Mouse (Mus musculus) MEL (cell line): ENCODE data around the gene Blzf1. TPM values are rescaled to one million over a fixed set of nuclear protein-coding genes. Genes with fewer than 3 reads are reported as not detected.
A peak's percentile ranks its signal among the peaks of the same experiment; 100 is the strongest.

ENCODE experiments used
- DNase-seq: peaks from one replicate; pipeline ENCODE4 v3.0.0; 2011; ENCODE audit warnings: low read depth, low spot score
- H3K27ac ChIP-seq: 2 replicates; pipeline ENCODE4 v1.5.1; 2012; ENCODE audit warnings: low read depth, mild to moderate bottlenecking, control low read depth, low read length, moderate library complexity; ENCODE audit not compliant: control insufficient read depth
- H3K27me3 ChIP-seq, 2 experiments: fragments of 150-350 bp in 1 of 2; sonication (generic) in 1 of 2; 2 replicates each; pipeline ENCODE4 v1.6.1; 2012; ENCODE audit warnings: low read length in 2 of 2, mild to moderate bottlenecking in 2 of 2, improper control_type of control experiment in 1 of 2, moderate library complexity in 1 of 2; ENCODE audit not compliant: insufficient read depth in 2 of 2, control insufficient read depth in 1 of 2
- H3K36me3 ChIP-seq, 2 experiments: 2 replicates each; pipeline ENCODE4 v1.6.1; 2012 to 2014; ENCODE audit warnings: low read length in 2 of 2, improper control_type of control experiment in 1 of 2, inconsistent platforms in 1 of 2, mild to moderate bottlenecking in 1 of 2; ENCODE audit not compliant: insufficient read depth in 2 of 2, control insufficient read depth in 1 of 2
- H3K4me1 ChIP-seq, 2 experiments: fragments of 150-350 bp in 1 of 2; sonication (generic) in 1 of 2; 2 replicates each; pipeline ENCODE4 v1.6.1; 2012; ENCODE audit warnings: low read length in 2 of 2, improper control_type of control experiment in 1 of 2, mild to moderate bottlenecking in 1 of 2; ENCODE audit not compliant: insufficient read depth in 2 of 2, control insufficient read depth in 1 of 2
- H3K4me3 ChIP-seq, 2 experiments: fragments of 150-350 bp in 1 of 2; sonication (generic) in 1 of 2; 2 replicates each; pipeline ENCODE4 v1.5.1; 2012; ENCODE audit warnings: low read depth in 2 of 2, low read length in 2 of 2, mild to moderate bottlenecking in 2 of 2, moderate library complexity in 2 of 2, control low read depth in 1 of 2, improper control_type of control experiment in 1 of 2; ENCODE audit not compliant: control insufficient read depth in 1 of 2, insufficient read depth in 1 of 2
- H3K79me2 ChIP-seq: 2 replicates; pipeline ENCODE4 v1.6.1; 2012; ENCODE audit warnings: mild to moderate bottlenecking, low read length, moderate library complexity; ENCODE audit not compliant: control insufficient read depth, poor library complexity, insufficient read depth
- H3K9ac ChIP-seq: 2 replicates; pipeline ENCODE4 v1.6.1; 2012; ENCODE audit warnings: low read depth, mild to moderate bottlenecking, control low read depth, low read length, moderate library complexity; ENCODE audit not compliant: control insufficient read depth, poor library complexity, severe bottlenecking
- H3K9me3 ChIP-seq: fragments of 150-350 bp; sonication (generic); replicated peaks from 2 replicates; pipeline ENCODE4 v1.6.1; 2012; ENCODE audit warnings: mild to moderate bottlenecking, low read length, improper control_type of control experiment, moderate library complexity; ENCODE audit not compliant: insufficient read depth
- CHD1 ChIP-seq: IDR thresholded peaks from 2 replicates; pipeline ENCODE4 v1.6.1; 2012; ENCODE audit warnings: low read depth, mild to moderate bottlenecking, inconsistent platforms, low read length, improper control_type of control experiment
- CHD2 ChIP-seq: IDR thresholded peaks from 2 replicates; pipeline ENCODE4 v1.6.1; 2011; ENCODE audit warnings: low read length, improper control_type of control experiment
- CTCF ChIP-seq, 3 experiments: IDR thresholded peaks in 2 of 3; conservative IDR thresholded peaks in 1 of 3; 2 replicates each; pipeline ENCODE4 v1.5.1; 2011 to 2012; ENCODE audit warnings: low read length in 3 of 3, low read depth in 2 of 3, mild to moderate bottlenecking in 2 of 3, improper control_type of control experiment in 1 of 3, inconsistent platforms in 1 of 3, mixed read lengths in 1 of 3, moderate library complexity in 1 of 3; ENCODE audit not compliant: control insufficient read depth in 1 of 3, insufficient read depth in 1 of 3, poor library complexity in 1 of 3, severe bottlenecking in 1 of 3
- EP300 ChIP-seq, 2 experiments: IDR thresholded peaks; 2 replicates each; pipeline ENCODE4 v1.6.1; 2011; ENCODE audit warnings: improper control_type of control experiment in 2 of 2, low read length in 2 of 2, low read depth in 1 of 2, mild to moderate bottlenecking in 1 of 2
- GATA1 ChIP-seq: IDR thresholded peaks from 2 replicates; pipeline ENCODE4 v1.6.1; 2011; ENCODE audit warnings: low read depth, low read length, improper control_type of control experiment
- JUND ChIP-seq: IDR thresholded peaks from 2 replicates; pipeline ENCODE4 v1.6.1; 2011; ENCODE audit warnings: low read depth, mild to moderate bottlenecking, improper control_type of control experiment, low read length
- KAT2A ChIP-seq: conservative IDR thresholded peaks from 2 replicates; pipeline ENCODE4 v1.6.1; 2012; ENCODE audit warnings: low read depth, low read length, improper control_type of control experiment, inconsistent platforms
- MAX ChIP-seq: IDR thresholded peaks from 2 replicates; pipeline ENCODE4 v1.6.1; 2011; ENCODE audit warnings: low read length, improper control_type of control experiment
- MXI1 ChIP-seq: IDR thresholded peaks from 2 replicates; pipeline ENCODE4 v1.6.1; 2011; ENCODE audit warnings: mild to moderate bottlenecking, low read depth, low read length, improper control_type of control experiment
- MYC ChIP-seq: IDR thresholded peaks from 2 replicates; pipeline ENCODE4 v1.6.1; 2011; ENCODE audit warnings: low read depth, mild to moderate bottlenecking, low read length, improper control_type of control experiment, moderate library complexity
- POLR2AphosphoS5 ChIP-seq: IDR thresholded peaks from 2 replicates; pipeline ENCODE4 v1.6.1; 2012; ENCODE audit warnings: low read depth, borderline replicate concordance, mild to moderate bottlenecking, inconsistent platforms, low read length, moderate library complexity, mixed read lengths
- RAD21 ChIP-seq: IDR thresholded peaks from 2 replicates; pipeline ENCODE4 v1.6.1; 2011; ENCODE audit warnings: mild to moderate bottlenecking, low read depth, low read length, improper control_type of control experiment
- SIN3A ChIP-seq: IDR thresholded peaks from 2 replicates; pipeline ENCODE4 v1.6.1; 2012; ENCODE audit warnings: low read length, improper control_type of control experiment, inconsistent platforms
- SMC3 ChIP-seq: IDR thresholded peaks from 2 replicates; pipeline ENCODE4 v1.6.1; 2011; ENCODE audit warnings: low read depth, low read length, improper control_type of control experiment
- TAL1 ChIP-seq: IDR thresholded peaks from 2 replicates; pipeline ENCODE4 v1.6.1; 2012; ENCODE audit warnings: mild to moderate bottlenecking, inconsistent platforms, low read length, moderate library complexity, mixed read lengths
- TBP ChIP-seq: IDR thresholded peaks from 2 replicates; pipeline ENCODE4 v1.8.0; 2011; ENCODE audit warnings: low read depth, low read length, improper control_type of control experiment
- TCF12 ChIP-seq: IDR thresholded peaks from 2 replicates; pipeline ENCODE4 v1.6.1; 2014; ENCODE audit warnings: low read depth, mild to moderate bottlenecking, inconsistent platforms, low read length, improper control_type of control experiment, moderate library complexity
- USF1 ChIP-seq: IDR thresholded peaks from 2 replicates; pipeline ENCODE4 v1.6.1; 2014; ENCODE audit warnings: low read depth, mild to moderate bottlenecking, inconsistent platforms, low read length, improper control_type of control experiment, moderate library complexity
- USF2 ChIP-seq, 2 experiments: IDR thresholded peaks; 2 replicates each; pipeline ENCODE4 v1.6.1; 2011 to 2012; ENCODE audit warnings: improper control_type of control experiment in 2 of 2, low read length in 2 of 2, borderline replicate concordance in 1 of 2, inconsistent platforms in 1 of 2, low read depth in 1 of 2, mild to moderate bottlenecking in 1 of 2; ENCODE audit not compliant: insufficient read depth in 1 of 2
- ZNF384 ChIP-seq: IDR thresholded peaks from 2 replicates; pipeline ENCODE4 v1.6.1; 2012; ENCODE audit warnings: low read depth, mild to moderate bottlenecking, inconsistent platforms, low read length, improper control_type of control experiment
- polyA plus RNA-seq, 2 experiments: library from polyadenylated mRNA; stranded (reverse) in 1 of 2; unstranded in 1 of 2; fragments of >175 nt in 1 of 2; fragments of >200 nt in 1 of 2; gene quantifications; 2 replicates each; pipeline versions ENCODE4 v1.2.1 to v1.2.4; 2012; ENCODE audit warnings: low replicate concordance in 2 of 2, low read depth in 1 of 2; ENCODE audit not compliant: insufficient read length in 2 of 2, insufficient read depth in 1 of 2, missing spikeins in 1 of 2
- total RNA-seq: library from RNA; depleted of rRNA; stranded (reverse); fragments of 300-350 nt; gene quantifications from 2 replicates; pipeline ENCODE4 v1.2.3, GENCODE M21; 2012

The Blzf1 gene
- total and polyA plus RNA-seq, 3 experiments, result 17.1 to 18.2 TPM; not detected in 1

DNA sequence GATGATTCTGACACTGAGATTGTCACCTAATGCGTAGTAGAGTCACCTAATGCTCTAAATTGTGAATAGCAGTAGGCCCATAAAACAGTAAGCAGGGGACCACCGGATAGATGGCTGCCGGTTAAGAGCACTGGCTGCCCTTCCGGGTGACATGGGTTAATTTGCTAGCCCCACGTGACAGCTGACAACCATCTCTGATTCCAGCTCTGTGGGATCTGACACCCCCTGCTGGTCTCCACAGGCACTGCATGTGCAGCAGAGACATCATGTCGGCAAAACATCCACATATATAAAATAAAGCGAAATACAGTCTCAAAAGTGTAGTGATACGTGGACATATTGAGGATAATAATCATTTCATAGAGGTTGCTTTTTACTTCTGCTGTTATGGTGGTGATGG is 8.0 kb upstream of the Blzf1 start:
- Histone ChIP-seq H3K79me2 (no peaks in the 10 kb centered on the region), H3K27me3 (no peaks in the 10 kb centered on the region), H3K27ac (no peak overlapping the region), H3K9ac (no peak overlapping the region), H3K36me3 (peaks cover 0 to 7% of the 10 kb centered on the region in 2 experiments; a peak in 2 of 4 replicates), H3K9me3 (no peaks in the 10 kb centered on the region), H3K4me1 (peaks cover 4 to 10% of the 10 kb centered on the region in 2 experiments), H3K4me3 (no peak overlapping the region)
- TF ChIP-seq JUND, result no peak
- TF ChIP-seq POLR2AphosphoS5, result no peak
- TF ChIP-seq USF2 (IDR thresholded peaks at IDR 0.05; ENCODE audit: borderline replicate concordance in 1 of 2, insufficient read depth in 1 of 2, low read depth in 1 of 2, low read length in 2 of 2), result peak in 1 of 2 experiments; percentile 56; a peak in 1 of 4 replicates
- TF ChIP-seq USF1, result peak; percentile 88
- peak; percentile 27 for TF ChIP-seq RAD21
- TF ChIP-seq CHD1, result no peak
- no peak for TF ChIP-seq MXI1
- peak; percentile 63 to 78 (median 68) for TF ChIP-seq CTCF (IDR thresholded peaks at IDR 0.05 in 2 of 3, conservative IDR thresholded peaks at IDR 0.05 in 1 of 3; ENCODE audit: control insufficient read depth in 1 of 3, insufficient read depth in 1 of 3, low read depth in 2 of 3, low read length in 3 of 3, poor library complexity in 1 of 3, severe bottlenecking in 1 of 3)
- peak; percentile 53; the same call in 1 of the 2 replicates for TF ChIP-seq MAX
- peak; percentile 26; the same call in 1 of the 2 replicates for TF ChIP-seq SMC3
- peak; percentile 69 for DNase-seq

DNA sequence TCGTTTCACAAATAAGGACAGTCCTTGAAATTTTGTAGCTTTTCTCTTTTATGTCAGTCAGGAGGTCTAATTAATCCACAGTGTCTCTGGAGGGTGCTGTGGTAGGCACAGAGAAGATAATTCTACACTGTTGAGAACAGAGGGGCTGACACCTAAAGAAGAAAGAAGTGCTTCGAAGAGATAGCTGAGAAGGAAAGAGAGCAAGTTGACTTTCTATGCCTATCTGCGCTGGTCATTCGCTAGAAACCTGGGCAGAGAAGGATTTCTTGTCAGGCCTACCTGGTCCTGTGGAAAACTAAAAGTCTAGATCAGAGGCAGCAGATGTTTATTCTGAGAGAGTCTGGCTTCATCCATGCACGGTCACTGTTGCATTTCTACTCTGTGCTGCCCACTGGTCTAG is 6.8 kb upstream of the Blzf1 start:
- H3K79me2 ChIP-seq, result no peaks in the 10 kb centered on the region; the same call in 1 of the 2 replicates
- H3K9me3 ChIP-seq, result no peaks in the 10 kb centered on the region
- H3K36me3 ChIP-seq, result peaks cover 0 to 2% of the 10 kb centered on the region in 2 experiments; a peak in 2 of 4 replicates
- TF ChIP-seq GATA1, result 0 out of 2 replicates have a peak, but pooled peaks have one; percentile 42
- peak; percentile 35 for TF ChIP-seq TAL1
- TF ChIP-seq POLR2AphosphoS5, result no peak
- TF ChIP-seq ZNF384, result no peak
- no peak for TF ChIP-seq MYC
- peak; percentile 52 for TF ChIP-seq TCF12
- no peak for TF ChIP-seq KAT2A
- TF ChIP-seq TBP, result no peak
- no peak for TF ChIP-seq CHD2
- no peak for TF ChIP-seq MXI1
- no peak for TF ChIP-seq SIN3A
- peak; percentile 34 to 43; a peak in 2 of 4 replicates for TF ChIP-seq EP300 (IDR thresholded peaks at IDR 0.05; ENCODE audit: low read depth in 1 of 2, low read length in 2 of 2)
- no peak overlapping the region for H3K9ac ChIP-seq
- peaks cover 4% of the 10 kb centered on the region in 2 experiments; a peak in 3 of 4 replicates for H3K4me1 ChIP-seq
- 0 out of 2 replicates have a peak overlapping the region, but pooled peaks have one; percentile 7 for H3K27ac ChIP-seq
- peak; percentile 54 for DNase-seq
- H3K27me3 ChIP-seq, result no peaks in the 10 kb centered on the region
- H3K4me3 ChIP-seq, result no peak overlapping the region
